Mouse (Mus musculus): Measurements from ENCODE around the gene Zc3h12c. TPM values are rescaled to one million over a fixed set of nuclear protein-coding genes. Genes with fewer than 3 reads are reported as not detected.

The Zc3h12c gene
- total and polyA plus RNA-seq, 3 experiments, result 1.3 TPM; not detected in 1

DNA sequence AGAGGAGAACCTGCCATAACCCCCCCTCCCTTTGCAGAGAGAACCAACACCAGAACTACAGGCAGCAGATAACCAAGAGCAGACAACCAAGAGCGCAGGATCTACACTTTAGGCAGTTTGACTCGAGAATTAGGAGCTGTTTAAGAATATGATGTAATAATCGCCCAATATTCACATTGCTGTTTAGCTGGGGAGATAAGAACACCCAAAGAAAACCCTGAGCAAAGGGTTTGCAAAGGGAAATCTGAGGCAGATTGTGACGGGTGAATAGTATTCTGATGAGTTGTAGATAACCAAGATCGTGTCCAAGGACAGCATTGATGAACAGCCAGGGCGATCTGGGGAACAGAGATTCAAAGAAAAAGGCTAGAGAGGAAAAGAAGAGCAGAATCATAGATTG is 2.3 kb upstream of the Zc3h12c start:
- H3K27me3 ChIP-seq (ENCODE audit: control insufficient read depth in 1 of 2, insufficient read depth in 2 of 2, low read length in 2 of 2), result no peaks in the 10 kb centered on the region
- no peaks in the 10 kb centered on the region for H3K9me3 ChIP-seq (replicated peaks; ENCODE audit: insufficient read depth, low read length)
- peaks cover 6% of the 10 kb centered on the region; the same call in 1 of the 2 replicates for H3K79me2 ChIP-seq (ENCODE audit: control insufficient read depth, insufficient read depth, low read length, poor library complexity)
- peak; percentile 49 for TF ChIP-seq ETS1 (IDR thresholded peaks at IDR 0.05; ENCODE audit: low read depth, low read length)
- no peak for TF ChIP-seq USF1 (IDR thresholded peaks at IDR 0.05; ENCODE audit: low read depth, low read length)
- peak in 1 of 2 experiments; percentile 61; a peak in 2 of 4 replicates for TF ChIP-seq EP300 (IDR thresholded peaks at IDR 0.05; ENCODE audit: low read depth in 1 of 2, low read length in 2 of 2)
- TF ChIP-seq TCF12 (IDR thresholded peaks at IDR 0.05; ENCODE audit: low read depth, low read length), result peak; percentile 35; the same call in 1 of the 2 replicates
- TF ChIP-seq HCFC1 (IDR thresholded peaks at IDR 0.05; ENCODE audit: low read depth, low read length), result no peak
- peak; percentile 47; the same call in 1 of the 2 replicates for TF ChIP-seq GATA1 (IDR thresholded peaks at IDR 0.05; ENCODE audit: low read depth, low read length)
- peak; percentile 24; the same call in 1 of the 2 replicates for TF ChIP-seq MXI1 (IDR thresholded peaks at IDR 0.05; ENCODE audit: low read depth, low read length)
- TF ChIP-seq ZKSCAN1 (IDR thresholded peaks at IDR 0.05; ENCODE audit: low read depth, low read length), result no peak
- peak; percentile 85 for TF ChIP-seq RCOR1 (IDR thresholded peaks at IDR 0.05; ENCODE audit: low read depth, low read length)
- peaks cover 0 to 36% of the 10 kb centered on the region in 2 experiments; a peak in 2 of 4 replicates for H3K36me3 ChIP-seq (ENCODE audit: control insufficient read depth in 1 of 2, insufficient read depth in 2 of 2, low read length in 2 of 2)
- peak overlapping the region in 1 of 2 experiments; percentile 33; a peak in 2 of 4 replicates for H3K4me3 ChIP-seq (ENCODE audit: control insufficient read depth in 1 of 2, insufficient read depth in 1 of 2, low read depth in 2 of 2, low read length in 2 of 2)
- peaks cover 6 to 43% of the 10 kb centered on the region in 2 experiments for H3K4me1 ChIP-seq (ENCODE audit: control insufficient read depth in 1 of 2, insufficient read depth in 2 of 2, low read length in 2 of 2)
- peak overlapping the region; percentile 51 for H3K27ac ChIP-seq (ENCODE audit: control insufficient read depth, low read depth, low read length)
- no peak overlapping the region for H3K9ac ChIP-seq (ENCODE audit: control insufficient read depth, low read depth, low read length, poor library complexity, severe bottlenecking)
- peak; percentile 57 for DNase-seq (ENCODE audit: low read depth, low spot score)

DNA sequence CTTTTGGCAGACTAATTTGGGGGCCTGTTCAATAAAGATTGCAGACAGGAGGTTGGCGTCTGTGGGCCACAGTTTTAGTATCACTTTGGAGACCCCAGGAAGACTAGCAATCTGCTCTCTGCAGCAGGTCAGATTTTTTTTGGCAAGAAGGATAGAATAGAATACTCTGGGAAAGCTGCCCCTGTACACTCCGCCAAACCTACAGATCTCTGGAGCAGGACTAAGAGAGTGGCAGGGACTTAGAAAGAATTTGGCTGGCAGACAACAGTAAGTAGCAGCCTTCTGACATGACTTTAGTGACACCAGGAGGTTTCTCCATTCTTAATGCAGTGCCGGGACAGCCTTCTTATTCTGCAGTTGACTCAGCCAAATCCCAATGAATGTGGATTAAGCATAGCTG is 1.8 kb upstream of the Zc3h12c start:
- TF ChIP-seq USF1 (IDR thresholded peaks at IDR 0.05; ENCODE audit: low read depth, low read length), result no peak
- no peak for TF ChIP-seq ZC3H11A (IDR thresholded peaks at IDR 0.05; ENCODE audit: low read depth, low read length)
- no peak for TF ChIP-seq ETS1 (IDR thresholded peaks at IDR 0.05; ENCODE audit: low read depth, low read length)
- TF ChIP-seq GATA1 (IDR thresholded peaks at IDR 0.05; ENCODE audit: low read depth, low read length), result no peak
- no peak for TF ChIP-seq MEF2A (IDR thresholded peaks at IDR 0.05; ENCODE audit: extremely low read depth, insufficient replicate concordance, low read depth, low read length, poor library complexity, severe bottlenecking)
- TF ChIP-seq ZNF384 (IDR thresholded peaks at IDR 0.05; ENCODE audit: low read depth, low read length), result no peak
- no peak for TF ChIP-seq TBP (IDR thresholded peaks at IDR 0.05; ENCODE audit: low read depth, low read length)
- no peak for TF ChIP-seq CHD2 (IDR thresholded peaks at IDR 0.05; ENCODE audit: low read length)
- H3K4me3 ChIP-seq (ENCODE audit: control insufficient read depth in 1 of 2, insufficient read depth in 1 of 2, low read depth in 2 of 2, low read length in 2 of 2), result peak overlapping the region in 1 of 2 experiments; percentile 33; a peak in 1 of 4 replicates
- peak; percentile 35 for DNase-seq (ENCODE audit: low read depth, low spot score)

More for the DNA sequence above, 1.8 kb upstream of the Zc3h12c start:
- Histone ChIP-seq H3K36me3 (ENCODE audit: control insufficient read depth in 1 of 2, insufficient read depth in 2 of 2, low read length in 2 of 2) (peaks cover 0 to 36% of the 10 kb centered on the region in 2 experiments; a peak in 2 of 4 replicates), H3K9me3 (replicated peaks; ENCODE audit: insufficient read depth, low read length) (no peaks in the 10 kb centered on the region), H3K4me1 (ENCODE audit: control insufficient read depth in 1 of 2, insufficient read depth in 2 of 2, low read length in 2 of 2) (peaks cover 6 to 41% of the 10 kb centered on the region in 2 experiments), H3K27me3 (ENCODE audit: control insufficient read depth in 1 of 2, insufficient read depth in 2 of 2, low read length in 2 of 2) (no peaks in the 10 kb centered on the region), H3K9ac (ENCODE audit: control insufficient read depth, low read depth, low read length, poor library complexity, severe bottlenecking) (no peak overlapping the region; the same call in 1 of the 2 replicates), H3K27ac (ENCODE audit: control insufficient read depth, low read depth, low read length) (peak overlapping the region; percentile 2; the same call in 1 of the 2 replicates), H3K79me2 (ENCODE audit: control insufficient read depth, insufficient read depth, low read length, poor library complexity) (peaks cover 6% of the 10 kb centered on the region; the same call in 1 of the 2 replicates)

Data from MEL (cell line).